Mouse (Mus musculus): ENCODE measurements around the gene Bicdl1. TPM values are rescaled to one million over a fixed set of nuclear protein-coding genes. Genes with fewer than 3 reads are reported as not detected.

Bicdl1 gene
- polyA plus RNA-seq, 1 experiment from 2014 or later: 7.8 TPM

GRCm38 (mm10) chr5:115649699-115650098 lies 81.7 kb downstream of the Bicdl1 start:
- Histone ChIP-seq H3K4me1 (peaks cover 9% of the 10 kb centered on the region), H3K36me3 (peaks cover 37% of the 10 kb centered on the region), H3K4me2 (no peak overlapping the region), H3K9me3 (no peaks in the 10 kb centered on the region), H3K4me3 (no peak overlapping the region), H3K9ac (no peak overlapping the region), H3K27me3 (replicated peaks) (no peaks in the 10 kb centered on the region), H3K27ac (replicated peaks) (no peak overlapping the region)
- 83% methylated on average over 8 of the region's 8 CpGs for WGBS
- ATAC-seq (ENCODE audit: extremely low read depth, insufficient number of reproducible peaks, low FRiP score, low TSS enrichment): no peak

- 70% methylated on average over 3 of the region's 3 CpGs for WGBS
- no peak overlapping the region for H3K4me2 ChIP-seq
- H3K4me1 ChIP-seq: peaks cover 9% of the 10 kb centered on the region
- peaks cover 45% of the 10 kb centered on the region for H3K36me3 ChIP-seq
- no peaks in the 10 kb centered on the region for H3K9me3 ChIP-seq
- no peak for ATAC-seq (ENCODE audit: extremely low read depth, insufficient number of reproducible peaks, low FRiP score, low TSS enrichment)
- H3K27ac ChIP-seq (replicated peaks): no peak overlapping the region
- no peak overlapping the region for H3K9ac ChIP-seq
- no peak overlapping the region for H3K4me3 ChIP-seq
- H3K27me3 ChIP-seq (replicated peaks): no peaks in the 10 kb centered on the region
These were observed 82.5 kb downstream of the Bicdl1 start for GRCm38 (mm10) chr5:115648876-115649275.

- no peaks in the 10 kb centered on the region for H3K27me3 ChIP-seq (replicated peaks)
- H3K9ac ChIP-seq: no peak overlapping the region
- no peak for ATAC-seq (ENCODE audit: extremely low read depth, insufficient number of reproducible peaks, low FRiP score, low TSS enrichment)
- H3K4me3 ChIP-seq: no peak overlapping the region
- H3K4me1 ChIP-seq: peaks cover 5% of the 10 kb centered on the region
- H3K9me3 ChIP-seq: no peaks in the 10 kb centered on the region
- no peak overlapping the region for H3K27ac ChIP-seq (replicated peaks)
- WGBS: 89% methylated on average over 9 of the region's 9 CpGs
- peaks cover 92% of the 10 kb centered on the region for H3K36me3 ChIP-seq
- no peak overlapping the region for H3K4me2 ChIP-seq
These were observed 87.2 kb downstream of the Bicdl1 start for GRCm38 (mm10) chr5:115644192-115644591.

- Histone ChIP-seq H3K27me3 (replicated peaks) (no peaks in the 10 kb centered on the region), H3K9ac (no peak overlapping the region), H3K4me3 (no peak overlapping the region), H3K4me1 (peaks cover 53% of the 10 kb centered on the region), H3K27ac (replicated peaks) (no peak overlapping the region), H3K9me3 (no peaks in the 10 kb centered on the region), H3K36me3 (peaks cover 46% of the 10 kb centered on the region), H3K4me2 (no peak overlapping the region)
- ATAC-seq (ENCODE audit: extremely low read depth, insufficient number of reproducible peaks, low FRiP score, low TSS enrichment): no peak
- WGBS: 65% methylated on average over 6 of the region's 6 CpGs
These were observed 95.9 kb downstream of the Bicdl1 start for GRCm38 (mm10) chr5:115635536-115635935.

DNA sequence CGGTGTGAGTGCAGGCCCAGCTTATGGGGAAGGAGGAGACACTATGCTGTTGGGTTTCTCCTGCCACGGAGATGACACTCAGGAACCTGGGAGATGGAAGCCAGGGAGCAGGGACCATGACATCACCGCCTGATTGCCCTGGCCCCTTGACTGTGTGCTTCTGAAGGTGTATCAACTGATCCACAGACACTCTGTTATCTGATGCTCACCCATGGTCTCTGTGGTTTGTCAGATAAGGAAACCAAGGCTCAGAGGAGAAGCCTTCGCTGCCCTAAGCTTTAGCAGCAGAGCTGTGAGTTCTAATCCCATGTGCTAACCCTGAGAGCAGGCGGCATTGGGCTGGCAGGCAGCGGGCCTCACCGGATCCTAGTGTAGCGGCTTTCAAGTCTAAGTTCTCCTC lies 97.4 kb downstream of the Bicdl1 start:
- no peak for ATAC-seq (ENCODE audit: extremely low read depth, insufficient number of reproducible peaks, low FRiP score, low TSS enrichment)
- 79% methylated on average over 8 of the region's 8 CpGs for WGBS
- Histone ChIP-seq H3K9me3 (no peaks in the 10 kb centered on the region), H3K4me2 (peak overlapping the region; percentile 87), H3K27me3 (replicated peaks) (no peaks in the 10 kb centered on the region), H3K4me3 (peak overlapping the region; percentile 93; the same call in 1 of the 2 replicates), H3K4me1 (peaks cover 57% of the 10 kb centered on the region), H3K36me3 (peaks cover 31% of the 10 kb centered on the region), H3K27ac (replicated peaks) (no peak overlapping the region), H3K9ac (peak overlapping the region; percentile 99; the same call in 1 of the 2 replicates)

DNA sequence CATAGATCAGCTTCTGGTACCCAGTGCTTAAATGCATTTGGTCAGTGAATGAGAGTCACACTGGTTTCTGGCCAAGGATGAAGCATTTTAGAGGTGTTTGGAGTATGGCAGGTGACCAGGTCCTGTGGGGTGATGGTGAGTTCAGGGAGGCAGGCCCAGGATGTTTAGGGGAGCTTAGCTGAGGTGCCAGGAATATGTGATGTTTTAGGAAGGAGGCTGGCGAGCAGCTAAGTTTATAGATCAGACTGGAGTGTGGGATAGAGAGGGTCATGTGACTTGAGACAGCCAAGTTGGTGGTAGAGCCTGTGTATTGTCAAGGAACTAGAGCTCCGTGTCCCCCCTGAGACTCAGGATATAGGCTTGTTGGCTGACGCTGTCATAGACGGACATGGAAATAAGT lies 98.4 kb downstream of the Bicdl1 start:
- Histone ChIP-seq H3K36me3 (peaks cover 21% of the 10 kb centered on the region), H3K4me2 (peak overlapping the region; percentile 87), H3K9ac (peak overlapping the region; percentile 99), H3K9me3 (no peaks in the 10 kb centered on the region), H3K4me1 (peaks cover 57% of the 10 kb centered on the region), H3K27ac (replicated peaks) (peak overlapping the region; percentile 92), H3K4me3 (peak overlapping the region; percentile 93), H3K27me3 (replicated peaks) (no peaks in the 10 kb centered on the region)
- WGBS: 37% methylated on average over 4 of the region's 4 CpGs
- no peak for ATAC-seq (ENCODE audit: extremely low read depth, insufficient number of reproducible peaks, low FRiP score, low TSS enrichment)

GRCm38 (mm10) chr5:115632358-115632714 lies 99.1 kb downstream of the Bicdl1 start:
- Histone ChIP-seq H3K27ac (replicated peaks) (peak overlapping the region; percentile 92), H3K4me2 (peak overlapping the region; percentile 87), H3K9ac (peak overlapping the region; percentile 99), H3K27me3 (replicated peaks) (no peaks in the 10 kb centered on the region), H3K36me3 (peaks cover 14% of the 10 kb centered on the region; the same call in 1 of the 2 replicates), H3K4me1 (peaks cover 57% of the 10 kb centered on the region), H3K9me3 (no peaks in the 10 kb centered on the region), H3K4me3 (peak overlapping the region; percentile 93)
- no peak for ATAC-seq (ENCODE audit: extremely low read depth, insufficient number of reproducible peaks, low FRiP score, low TSS enrichment)
- 2% methylated on average over 30 of the region's 30 CpGs for WGBS

GRCm38 (mm10) chr5:115631505-115632357 lies 99.7 kb downstream of the Bicdl1 start, which contains the start of gene Rab35:
Rab35 (plus strand) TSS chr5:115631908.
- WGBS: 1% methylated on average over 71 of the region's 125 CpGs
- no peaks in the 10 kb centered on the region for H3K27me3 ChIP-seq (replicated peaks)
- H3K27ac ChIP-seq (replicated peaks): peak within 1 kb of the TSS; percentile 92
- H3K4me2 ChIP-seq: peak within 1 kb of the TSS; percentile 87
- H3K4me3 ChIP-seq: peak within 1 kb of the TSS; percentile 93
- peaks cover 51% of the 10 kb centered on the region for H3K4me1 ChIP-seq
- peak within 1 kb of the TSS; percentile 99 for H3K9ac ChIP-seq
- H3K9me3 ChIP-seq: no peaks in the 10 kb centered on the region
- peaks cover 10% of the 10 kb centered on the region; the same call in 1 of the 2 replicates for H3K36me3 ChIP-seq
- ATAC-seq (ENCODE audit: extremely low read depth, insufficient number of reproducible peaks, low FRiP score, low TSS enrichment): peak; percentile 84

GRCm38 (mm10) chr5:115630291-115630690 lies 101.1 kb downstream of the Bicdl1 start:
- Histone ChIP-seq H3K36me3 (peaks cover 10% of the 10 kb centered on the region; the same call in 1 of the 2 replicates), H3K9ac (peak overlapping the region; percentile 99), H3K27me3 (replicated peaks) (no peaks in the 10 kb centered on the region), H3K4me1 (peaks cover 40% of the 10 kb centered on the region), H3K9me3 (no peaks in the 10 kb centered on the region), H3K4me3 (peak overlapping the region; percentile 93; the same call in 1 of the 2 replicates), H3K27ac (replicated peaks) (no peak overlapping the region), H3K4me2 (peak overlapping the region; percentile 87)
- ATAC-seq (ENCODE audit: extremely low read depth, insufficient number of reproducible peaks, low FRiP score, low TSS enrichment): no peak
- 38% methylated on average over 5 of the region's 5 CpGs for WGBS

DNA sequence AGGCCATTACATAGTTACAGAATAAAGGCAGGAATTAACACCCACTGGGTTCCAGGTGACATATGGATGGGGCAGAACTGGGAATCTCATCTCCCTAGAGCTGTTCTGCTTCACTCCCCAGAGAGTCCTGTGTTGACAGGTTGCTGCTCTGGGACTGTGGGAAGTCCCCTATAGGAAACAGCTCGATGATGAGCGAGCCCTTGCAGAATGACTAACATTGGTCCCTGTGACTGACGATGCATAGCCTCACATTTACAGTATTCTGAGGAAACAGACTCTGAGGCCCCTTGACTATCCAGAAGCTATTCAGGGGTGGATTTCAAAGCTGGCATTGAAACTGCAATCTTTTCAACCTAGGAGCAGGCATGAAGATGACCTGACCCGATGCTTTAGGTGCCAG lies 101.7 kb downstream of the Bicdl1 start:
- Histone ChIP-seq H3K36me3 (peaks cover 10% of the 10 kb centered on the region; the same call in 1 of the 2 replicates), H3K9me3 (no peaks in the 10 kb centered on the region), H3K9ac (no peak overlapping the region), H3K4me2 (no peak overlapping the region), H3K4me1 (peaks cover 33% of the 10 kb centered on the region), H3K4me3 (no peak overlapping the region), H3K27ac (replicated peaks) (no peak overlapping the region), H3K27me3 (replicated peaks) (no peaks in the 10 kb centered on the region)
- WGBS: 79% methylated on average over 4 of the region's 4 CpGs
- ATAC-seq (ENCODE audit: extremely low read depth, insufficient number of reproducible peaks, low FRiP score, low TSS enrichment): no peak

DNA sequence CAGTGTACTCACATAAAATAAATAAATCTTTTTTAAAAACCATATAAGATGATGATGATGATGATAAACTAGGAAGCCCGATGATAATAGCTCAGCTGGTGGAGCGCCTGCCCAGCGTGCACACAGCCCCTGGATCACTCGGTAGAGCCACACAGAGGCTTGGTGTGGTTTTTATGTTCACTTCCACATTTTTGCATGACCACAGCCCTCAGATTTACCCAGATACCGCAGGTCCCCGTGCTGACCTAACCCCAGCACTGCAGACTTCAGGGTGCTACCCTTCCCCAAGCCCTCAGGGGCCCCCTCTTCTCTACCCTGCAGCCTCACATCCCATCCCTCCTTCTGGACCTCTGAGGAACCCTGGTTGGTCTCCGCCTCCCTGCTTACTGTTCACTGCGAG lies 103.3 kb downstream of the Bicdl1 start:
- no peak overlapping the region for H3K4me3 ChIP-seq
- no peak overlapping the region for H3K4me2 ChIP-seq
- WGBS: 71% methylated on average over 8 of the region's 8 CpGs
- no peaks in the 10 kb centered on the region for H3K27me3 ChIP-seq (replicated peaks)
- no peak for ATAC-seq (ENCODE audit: extremely low read depth, insufficient number of reproducible peaks, low FRiP score, low TSS enrichment)
- H3K9ac ChIP-seq: no peak overlapping the region
- no peaks in the 10 kb centered on the region for H3K9me3 ChIP-seq
- peaks cover 2% of the 10 kb centered on the region for H3K36me3 ChIP-seq
- H3K4me1 ChIP-seq: peaks cover 18% of the 10 kb centered on the region
- no peak overlapping the region for H3K27ac ChIP-seq (replicated peaks)

Data from heart, embryonic 13.5 days (tissue).